ENCODE assay signal across 14 mouse cellular contexts in the genomic region with DNA sequence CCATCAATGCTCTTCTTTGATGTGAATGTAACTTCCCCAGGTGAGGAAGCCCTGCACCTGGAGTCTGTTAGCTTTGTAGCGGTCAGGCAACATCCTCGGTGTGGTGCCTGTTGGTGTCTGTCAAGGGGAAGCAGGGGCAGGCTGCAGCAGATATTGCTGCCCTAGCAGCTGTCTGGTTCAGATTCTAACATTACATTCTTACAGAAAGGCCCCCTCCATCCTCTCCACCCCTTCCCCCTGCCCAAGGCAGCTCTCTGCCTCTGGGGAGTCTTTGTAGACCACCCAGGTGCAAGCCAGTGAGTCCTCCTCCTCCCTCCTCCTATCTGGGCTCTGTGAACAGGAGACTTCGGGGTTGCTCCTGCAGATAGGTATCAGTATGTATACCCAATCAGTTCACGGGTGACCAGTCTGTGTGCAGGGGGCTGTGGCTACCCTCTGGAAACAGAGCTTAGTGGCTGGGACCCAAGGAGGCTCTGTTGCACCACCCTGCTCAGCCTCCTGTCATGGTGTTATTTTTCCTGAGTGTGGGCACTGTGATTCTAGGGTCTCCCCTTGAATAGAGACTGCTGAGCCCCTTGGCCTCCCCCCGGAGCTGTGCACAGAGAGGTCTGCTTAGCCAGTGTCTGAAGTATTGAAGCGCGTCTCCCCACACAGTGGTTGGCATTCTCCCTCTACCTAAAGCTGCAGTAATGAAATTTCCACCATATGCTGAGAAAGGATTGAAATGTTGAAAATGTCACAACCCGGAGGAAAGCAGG.
DNase-seq lines count a peak whose midpoint lies in the region; ATAC-seq lines count a peak whose summit lies in the region.
"Had no signal": no experiment of that assay in that cellular context is flagged by ENCODE, and none has a peak within 500 bp of the region (broad histone marks: within the 10 kb centered on the region; RNA-seq: fewer than 3 reads in every experiment).

No protein-coding gene starts in this region.

- no peaks in the 10 kb centered on the region for H3K9me3 ChIP-seq in forebrain, embryonic 10.5 days
- H3K9me3 ChIP-seq in forebrain, embryonic 16.5 days (ENCODE audit: control insufficient read depth, low read length) = no peaks in the 10 kb centered on the region
- H3K9me3 ChIP-seq in kidney, embryonic 16.5 days (ENCODE audit: low read length) = no peaks in the 10 kb centered on the region
- H3K9me3 ChIP-seq: embryonic facial prominence, embryonic 15.5 days had no signal

- no peak overlapping the region for H3K9ac ChIP-seq in forebrain, embryonic 16.5 days (replicated peaks; ENCODE audit: low read depth, low read length)
- H3K9ac ChIP-seq in kidney, embryonic 16.5 days (replicated peaks; ENCODE audit: low read length) = no peak overlapping the region
- H3K9ac ChIP-seq: embryonic facial prominence, embryonic 15.5 days had no signal

- no peak overlapping the region for H3K4me3 ChIP-seq in forebrain, embryonic 10.5 days
- no peak overlapping the region for H3K4me3 ChIP-seq in forebrain, embryonic 16.5 days (replicated peaks; ENCODE audit: low read length)
- no peak overlapping the region for H3K4me3 ChIP-seq in kidney, embryonic 16.5 days (ENCODE audit: low read length)
- H3K4me3 ChIP-seq: embryonic facial prominence, embryonic 15.5 days; left cerebral cortex, adult 2 months had no signal

- WGBS in forebrain, embryonic 10.5 days = 57% methylated on average over 8 of the region's 8 CpGs
- 43% methylated on average over 8 of the region's 8 CpGs for WGBS in forebrain, embryonic 16.5 days
- WGBS in kidney, embryonic 16.5 days = 38% methylated on average over 8 of the region's 8 CpGs

- peaks cover 70% of the 10 kb centered on the region for H3K4me1 ChIP-seq in forebrain, embryonic 10.5 days
- H3K4me1 ChIP-seq in forebrain, embryonic 16.5 days (replicated peaks; ENCODE audit: control insufficient read depth, insufficient read depth, low read length) = peaks cover 10% of the 10 kb centered on the region
- peaks cover 45% of the 10 kb centered on the region for H3K4me1 ChIP-seq in kidney, embryonic 16.5 days (ENCODE audit: insufficient read depth, low read length)

- ATAC-seq in forebrain, embryonic 16.5 days = no peak
- ATAC-seq in kidney, embryonic 16.5 days (ENCODE audit: low FRiP score, low TSS enrichment) = peak; percentile 21; the same call in 1 of the 2 replicates

- H3K27me3 ChIP-seq in forebrain, embryonic 10.5 days (ENCODE audit: poor library complexity, severe bottlenecking) = peaks cover 5% of the 10 kb centered on the region; the same call in 1 of the 2 replicates
- H3K27me3 ChIP-seq in forebrain, embryonic 16.5 days (replicated peaks; ENCODE audit: control insufficient read depth, insufficient read depth, low read length) = no peaks in the 10 kb centered on the region
- H3K27me3 ChIP-seq in kidney, embryonic 16.5 days (ENCODE audit: insufficient read depth, low read length) = no peaks in the 10 kb centered on the region

- no peaks in the 10 kb centered on the region for H3K36me3 ChIP-seq in forebrain, embryonic 10.5 days (replicated peaks)
- H3K36me3 ChIP-seq in forebrain, embryonic 16.5 days (ENCODE audit: control insufficient read depth, insufficient read depth) = no peaks in the 10 kb centered on the region
- no peaks in the 10 kb centered on the region for H3K36me3 ChIP-seq in kidney, embryonic 16.5 days (ENCODE audit: insufficient read depth, low read length)
- H3K36me3 ChIP-seq: embryonic facial prominence, embryonic 15.5 days had no signal

- H3K4me2 ChIP-seq in forebrain, embryonic 16.5 days (ENCODE audit: low read length) = no peak overlapping the region
- H3K4me2 ChIP-seq in kidney, embryonic 16.5 days (replicated peaks; ENCODE audit: low read depth, low read length) = no peak overlapping the region
- H3K4me2 ChIP-seq: embryonic facial prominence, embryonic 15.5 days had no signal

- peak overlapping the region; percentile 68 for H3K27ac ChIP-seq in forebrain, embryonic 10.5 days
- no peak overlapping the region for H3K27ac ChIP-seq in forebrain, embryonic 16.5 days (ENCODE audit: low read length)
- no peak overlapping the region for H3K27ac ChIP-seq in kidney, embryonic 16.5 days (ENCODE audit: low read length)
- H3K27ac ChIP-seq: embryonic facial prominence, embryonic 15.5 days; left cerebral cortex, adult 2 months; macrophage had no signal

- no peak for DNase-seq in forebrain, embryonic 10.5 days (ENCODE audit: extremely low spot score, low spot score)
- no peak for DNase-seq in kidney, postnatal 4 days
- peak; percentile 56 for DNase-seq in mesoderm, embryonic 11.5 days (ENCODE audit: low read depth, low spot score)
- peak; percentile 59 for DNase-seq in thymus, postnatal 4 days
- no peak for DNase-seq in gastrocnemius, adult 18-20 months (ENCODE audit: low spot score)
- no peak for DNase-seq in gastrocnemius, postnatal 25 days
- DNase-seq: cerebellum, adult 11-12 months; kidney, postnatal 36 days; right cerebral cortex, postnatal 14 days had no signal

Comparison
In these comparisons a context has a peak if more than half of its experiments do, and no peak if none do; other contexts are left out.
1. DNase-seq: peak in mesoderm, embryonic 11.5 days (single experiment) and thymus, postnatal 4 days (single experiment); none in forebrain, embryonic 10.5 days (single experiment), kidney, postnatal 4 days (0 of 2), gastrocnemius, adult 18-20 months (single experiment) and gastrocnemius, postnatal 25 days (single experiment).